Mouse (Mus musculus) intestine, embryonic 14.5 days (tissue): ENCODE results near the gene Catsper2. TPM values are rescaled to one million over a fixed set of nuclear protein-coding genes. Genes with fewer than 3 reads are reported as not detected.
A peak's percentile ranks its signal among the peaks of the same experiment; 100 is the strongest.

Source experiments
- ATAC-seq: fragments of 200-750 bp; cut with Nextera tagmentation; replicated peaks from 2 replicates; pipeline ENCODE4 v1.8.0; 2017; ENCODE audit warnings: low read depth, moderate number of reproducible peaks, moderate TSS enrichment, moderate library complexity; ENCODE audit not compliant: low FRiP score, low TSS enrichment
- DNase-seq: peaks from one replicate; pipeline ENCODE4 v3.0.0-alpha.2; 2018; ENCODE audit warnings: low spot score
- H3K27ac ChIP-seq: fragments of 300-500 bp; sonication (generic); 2 replicates; pipeline ENCODE4 v1.5.1; 2014; ENCODE audit warnings: low read depth, mild to moderate bottlenecking, control low read depth
- H3K27me3 ChIP-seq: fragments of 300-500 bp; sonication (generic); replicated peaks from 2 replicates; pipeline ENCODE4 v1.6.1; 2014; ENCODE audit warnings: low read length, control low read depth; ENCODE audit not compliant: control insufficient read depth, insufficient read depth
- H3K36me3 ChIP-seq: fragments of 300-500 bp; sonication (generic); 2 replicates; pipeline ENCODE4 v1.6.1; 2014; ENCODE audit warnings: low read length, control low read depth; ENCODE audit not compliant: control insufficient read depth, insufficient read depth
- H3K4me1 ChIP-seq: fragments of 300-500 bp; sonication (generic); replicated peaks from 2 replicates; pipeline ENCODE4 v1.6.1; 2014; ENCODE audit warnings: low read length, control low read depth, mixed read lengths; ENCODE audit not compliant: control insufficient read depth, insufficient read depth
- H3K4me2 ChIP-seq: fragments of 300-500 bp; sonication (generic); 2 replicates; pipeline ENCODE4 v1.6.1; 2014; ENCODE audit warnings: low read length
- H3K4me3 ChIP-seq: fragments of 300-500 bp; sonication (generic); 2 replicates; pipeline ENCODE4 v1.5.1; 2014; ENCODE audit warnings: low read depth, low read length, control low read depth, mixed read lengths
- H3K9ac ChIP-seq: fragments of 300-500 bp; sonication (generic); 2 replicates; pipeline ENCODE4 v1.6.1; 2014; ENCODE audit warnings: mild to moderate bottlenecking, low read length
- H3K9me3 ChIP-seq: fragments of 300-500 bp; sonication (generic); 2 replicates; pipeline ENCODE4 v1.6.1; 2016; ENCODE audit warnings: low read length, control low read depth; ENCODE audit not compliant: control insufficient read depth
- WGBS: fragments of 180-500 bp; shearing (Covaris S2); extraction: QIAGEN DNeasy Blood & Tissue Kit; methylation state at CpG from one replicate; pipeline ENCODE4 v1.1.7; 2014; 5-methylcytosine and 5-hydroxymethylcytosine counted together
- microRNA-seq: library from miRNA; unstranded; fragments of <30 nt; microRNA quantifications from one replicate; pipeline ENCODE4, GENCODE M21; 2016
- polyA plus RNA-seq: library from polyadenylated mRNA; unstranded; fragments of >200 nt; fragmentation: Nextera tagmentation; extraction: Ambion mirVana; gene quantifications from 2 replicates; pipeline ENCODE4 v1.2.1, GENCODE M21; 2014

Catsper2 gene
- polyA plus RNA-seq, 1 experiment from 2014 or later = 2.2 TPM

DNA sequence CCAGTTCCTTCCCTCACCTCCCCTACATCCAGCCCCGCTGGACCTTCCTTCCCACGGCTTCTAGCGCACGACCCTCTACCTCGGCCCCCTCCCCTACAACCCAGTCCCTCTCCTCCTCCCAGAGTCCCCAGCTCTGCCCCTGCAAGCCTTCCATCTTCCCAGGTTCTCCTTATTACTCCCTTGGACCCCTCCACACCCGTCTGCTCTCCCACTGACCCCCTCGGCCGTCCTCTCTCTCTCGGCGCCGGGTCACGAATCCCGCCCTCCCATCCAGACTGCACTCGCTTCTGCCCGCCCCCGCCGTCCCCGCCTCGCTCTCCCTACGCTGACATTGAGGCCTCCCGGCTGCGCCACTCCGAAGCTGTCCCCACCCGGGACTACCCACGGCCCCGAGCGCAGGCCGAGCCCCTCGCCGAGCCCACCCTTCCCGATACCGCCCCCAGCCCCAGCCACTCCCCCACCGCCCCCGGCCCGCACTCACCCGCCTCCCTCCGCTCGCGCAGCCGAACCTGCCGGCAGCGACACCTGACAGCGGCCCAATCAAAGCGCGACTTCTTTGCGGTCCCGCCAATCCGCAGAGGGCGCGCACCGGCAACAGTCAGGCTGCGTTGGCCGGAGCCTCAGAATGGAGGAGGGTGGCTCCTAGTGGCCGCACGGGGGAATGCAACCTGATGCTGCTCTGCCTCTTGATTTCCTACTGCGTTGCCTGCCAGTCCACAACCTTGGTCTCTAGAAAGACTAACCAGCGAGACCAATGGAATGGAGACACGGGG lies 58.6 kb downstream of the Catsper2 start, which contains the start of gene Ppip5k1:
TSS of gene Ppip5k1 (minus strand) at position 577 of the 773 bp plus-strand sequence.
- Histone ChIP-seq H3K9me3 (no peaks in the 10 kb centered on the region), H3K36me3 (no peaks in the 10 kb centered on the region), H3K27me3 (0 out of 2 replicates have a peak, but pooled peaks cover 6% of the 10 kb centered on the region), H3K4me1 (0 out of 2 replicates have a peak, but pooled peaks cover 5% of the 10 kb centered on the region), H3K27ac (peak within 1 kb of the TSS; percentile 51; the same call in 1 of the 2 replicates), H3K4me2 (peak within 1 kb of the TSS; percentile 86), H3K9ac (peak within 1 kb of the TSS; percentile 57), H3K4me3 (peak within 1 kb of the TSS; percentile 58)
- ATAC-seq = peak; percentile 94
- DNase-seq = peak; percentile 97
- under 1% methylated on average over 57 of the region's 58 CpGs for WGBS

DNA sequence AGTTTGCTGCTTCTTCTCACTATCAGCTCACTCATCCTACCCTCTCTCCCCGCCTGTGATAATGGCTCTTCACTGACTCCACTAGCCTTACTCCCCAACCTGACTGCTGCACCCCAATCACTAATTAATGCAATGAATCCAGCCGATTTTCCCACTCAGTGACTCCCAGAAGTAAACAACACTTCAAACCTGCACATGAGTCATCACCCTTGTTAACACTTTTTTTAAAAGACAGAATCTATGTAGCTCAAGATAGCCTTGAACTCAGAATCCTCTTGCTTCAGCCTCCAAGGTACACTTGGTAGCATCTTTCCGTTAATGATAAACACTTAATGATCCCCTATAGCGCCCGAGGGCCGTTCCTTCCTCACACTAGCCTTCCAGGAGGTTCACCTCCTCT lies 59.2 kb downstream of the Catsper2 start:
- 0 out of 2 replicates have a peak, but pooled peaks cover 4% of the 10 kb centered on the region for H3K27me3 ChIP-seq
- 5% methylated on average over 6 of the region's 6 CpGs for WGBS
- DNase-seq (no peak), ATAC-seq (no peak)
- peak overlapping the region; percentile 58 for H3K4me3 ChIP-seq
- no peaks in the 10 kb centered on the region for H3K9me3 ChIP-seq
- H3K9ac ChIP-seq = peak overlapping the region; percentile 57
- no peaks in the 10 kb centered on the region for H3K36me3 ChIP-seq
- peak overlapping the region; percentile 86 for H3K4me2 ChIP-seq
- H3K27ac ChIP-seq = peak overlapping the region; percentile 51; the same call in 1 of the 2 replicates
- H3K4me1 ChIP-seq = 0 out of 2 replicates have a peak, but pooled peaks cover 5% of the 10 kb centered on the region

DNA sequence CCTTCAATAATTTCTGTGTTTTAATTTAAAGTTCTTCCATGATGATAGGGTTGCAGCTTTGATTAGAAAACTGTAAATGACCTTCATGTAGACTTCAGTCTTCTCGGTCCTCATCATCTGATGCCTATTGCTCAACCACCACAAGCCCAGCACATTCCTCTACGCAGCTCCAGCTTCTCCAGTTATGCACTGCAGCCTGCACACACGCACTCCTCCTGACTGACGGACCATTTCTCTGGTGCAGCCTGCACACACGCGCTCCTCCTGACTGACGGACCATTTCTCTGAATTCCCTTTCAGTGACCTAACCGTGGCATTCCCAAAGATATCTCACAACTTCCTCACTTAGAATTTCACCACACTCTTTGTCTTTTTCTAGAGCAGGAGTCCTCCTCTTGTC lies 60.4 kb downstream of the Catsper2 start:
- Histone ChIP-seq H3K4me2 (no peak overlapping the region), H3K4me3 (no peak overlapping the region), H3K4me1 (0 out of 2 replicates have a peak, but pooled peaks cover 5% of the 10 kb centered on the region), H3K27me3 (no peaks in the 10 kb centered on the region), H3K9me3 (no peaks in the 10 kb centered on the region), H3K9ac (no peak overlapping the region), H3K36me3 (no peaks in the 10 kb centered on the region), H3K27ac (no peak overlapping the region)
- WGBS = 71% methylated on average over 8 of the region's 8 CpGs
- DNase-seq (no peak), ATAC-seq (no peak)

Small RNAs within 50 kb of the gene (microRNA-seq; reads per million reads assigned to microRNA genes)
- not detected for gene Gm22953

Other genes starting within 250 kb of the Catsper2 start
- gene Tubgcp4, start 243.1 kb downstream of the Catsper2 start, polyA plus RNA-seq = 51.6 and 58.8 TPM in 2 replicates
- gene Zscan29, start 242.7 kb downstream of the Catsper2 start, polyA plus RNA-seq = 8.7 and 11.1 TPM in 2 replicates
- 63.8 and 70.3 TPM in 2 replicates for gene Trp53bp1, start 142.4 kb downstream of the Catsper2 start, polyA plus RNA-seq
- 6.7 and 7.2 TPM in 2 replicates for gene Map1a, start 124.2 kb downstream of the Catsper2 start, polyA plus RNA-seq
- 15.0 and 15.3 TPM in 2 replicates for gene Ppip5k1, start 58.4 kb downstream of the Catsper2 start, polyA plus RNA-seq
- gene Ckmt1, start 56.1 kb downstream of the Catsper2 start, polyA plus RNA-seq = 64.4 and 100 TPM in 2 replicates
- not detected in 2 replicates for gene Strc, start 26.6 kb downstream of the Catsper2 start, polyA plus RNA-seq
- 540 and 546 TPM in 2 replicates for gene Pdia3, start within 50 bp of the Catsper2 start, polyA plus RNA-seq
- 12.4 and 14.8 TPM in 2 replicates for gene Ell3, start 30.5 kb upstream of the Catsper2 start, polyA plus RNA-seq
- 513 and 576 TPM in 2 replicates for gene Serf2, start 35.4 kb upstream of the Catsper2 start, polyA plus RNA-seq
- gene Hypk, start 39.5 kb upstream of the Catsper2 start, polyA plus RNA-seq = 84.8 and 93.4 TPM in 2 replicates
- gene Serinc4, start 43.0 kb upstream of the Catsper2 start, polyA plus RNA-seq = 0.26 and 0.70 TPM in 2 replicates
- gene Mfap1b, start 60.3 kb upstream of the Catsper2 start, polyA plus RNA-seq = 40.9 and 49.4 TPM in 2 replicates
- 20.0 and 23.6 TPM in 2 replicates for gene Mfap1a, start 92.9 kb upstream of the Catsper2 start, polyA plus RNA-seq
- gene Wdr76, start 92.9 kb upstream of the Catsper2 start, polyA plus RNA-seq = 9.1 and 9.9 TPM in 2 replicates